Mouse (Mus musculus): ENCODE measurements around the gene Gm20388. TPM values are rescaled to one million over a fixed set of nuclear protein-coding genes. Genes with fewer than 3 reads are reported as not detected.
A peak's percentile ranks its signal among the peaks of the same experiment; 100 is the strongest.

Gene Gm20388
- polyA plus RNA-seq, 1 experiment = 18.7 TPM

GRCm38 (mm10) chr8:120884881-120885280 lies 974.2 kb downstream of the Gm20388 start:
- 51% methylated on average over 13 of the region's 13 CpGs for WGBS
- H3K27ac ChIP-seq (ENCODE audit: insufficient read depth, low read length) = no peak overlapping the region
- TF ChIP-seq CTCF (IDR thresholded peaks at IDR 0.05; ENCODE audit: borderline replicate concordance, insufficient read depth, low read depth, low read length) (no peak), POLR2A (IDR thresholded peaks at IDR 0.05; ENCODE audit: borderline replicate concordance, insufficient read depth, low read length) (no peak)
- peaks cover 7% of the 10 kb centered on the region; the same call in 1 of the 2 replicates for H3K27me3 ChIP-seq (ENCODE audit: control insufficient read depth, insufficient read depth, low read length)
- no peaks in the 10 kb centered on the region for H3K4me1 ChIP-seq (ENCODE audit: control insufficient read depth, insufficient read depth, low read length)
- no peak overlapping the region for H3K4me3 ChIP-seq (replicated peaks; ENCODE audit: insufficient read depth, low read depth, low read length)
- no peak for DNase-seq

GRCm38 (mm10) chr8:120887254-120887653 lies 976.6 kb downstream of the Gm20388 start:
- WGBS = 12% methylated on average over 10 of the region's 10 CpGs
- Histone ChIP-seq H3K4me3 (replicated peaks; ENCODE audit: insufficient read depth, low read depth, low read length) (no peak overlapping the region), H3K27ac (ENCODE audit: insufficient read depth, low read length) (no peak overlapping the region), H3K4me1 (ENCODE audit: control insufficient read depth, insufficient read depth, low read length) (no peaks in the 10 kb centered on the region), H3K27me3 (ENCODE audit: control insufficient read depth, insufficient read depth, low read length) (peaks cover 3% of the 10 kb centered on the region; the same call in 1 of the 2 replicates)
- 0 out of 2 replicates have a peak, but pooled peaks have one; percentile 4 for TF ChIP-seq CTCF (IDR thresholded peaks at IDR 0.05; ENCODE audit: borderline replicate concordance, insufficient read depth, low read depth, low read length)
- TF ChIP-seq POLR2A (IDR thresholded peaks at IDR 0.05; ENCODE audit: borderline replicate concordance, insufficient read depth, low read length) = no peak
- DNase-seq = no peak

- Histone ChIP-seq H3K4me3 (replicated peaks; ENCODE audit: insufficient read depth, low read depth, low read length) (no peak overlapping the region), H3K27me3 (ENCODE audit: control insufficient read depth, insufficient read depth, low read length) (peaks cover 3% of the 10 kb centered on the region; the same call in 1 of the 2 replicates), H3K27ac (ENCODE audit: insufficient read depth, low read length) (no peak overlapping the region), H3K4me1 (ENCODE audit: control insufficient read depth, insufficient read depth, low read length) (no peaks in the 10 kb centered on the region)
- WGBS = 47% methylated on average over 5 of the region's 5 CpGs
- TF ChIP-seq CTCF (IDR thresholded peaks at IDR 0.05; ENCODE audit: borderline replicate concordance, insufficient read depth, low read depth, low read length) = no peak
- TF ChIP-seq POLR2A (IDR thresholded peaks at IDR 0.05; ENCODE audit: borderline replicate concordance, insufficient read depth, low read length) = no peak
- DNase-seq = no peak
These were observed 977.4 kb downstream of the Gm20388 start for GRCm38 (mm10) chr8:120888005-120888404.

- Histone ChIP-seq H3K27ac (ENCODE audit: insufficient read depth, low read length) (no peak overlapping the region), H3K27me3 (ENCODE audit: control insufficient read depth, insufficient read depth, low read length) (peaks cover 5% of the 10 kb centered on the region; the same call in 1 of the 2 replicates), H3K4me3 (replicated peaks; ENCODE audit: insufficient read depth, low read depth, low read length) (no peak overlapping the region), H3K4me1 (ENCODE audit: control insufficient read depth, insufficient read depth, low read length) (no peaks in the 10 kb centered on the region)
- WGBS = 86% methylated on average over 4 of the region's 4 CpGs
- no peak for DNase-seq
- TF ChIP-seq POLR2A (IDR thresholded peaks at IDR 0.05; ENCODE audit: borderline replicate concordance, insufficient read depth, low read length) (no peak), CTCF (IDR thresholded peaks at IDR 0.05; ENCODE audit: borderline replicate concordance, insufficient read depth, low read depth, low read length) (no peak)
These were observed 978.5 kb downstream of the Gm20388 start for GRCm38 (mm10) chr8:120889189-120889588.

GRCm38 (mm10) chr8:120890068-120890467 lies 979.4 kb downstream of the Gm20388 start:
- Histone ChIP-seq H3K27ac (ENCODE audit: insufficient read depth, low read length) (no peak overlapping the region), H3K4me1 (ENCODE audit: control insufficient read depth, insufficient read depth, low read length) (no peaks in the 10 kb centered on the region), H3K4me3 (replicated peaks; ENCODE audit: insufficient read depth, low read depth, low read length) (no peak overlapping the region), H3K27me3 (ENCODE audit: control insufficient read depth, insufficient read depth, low read length) (peaks cover 5% of the 10 kb centered on the region; the same call in 1 of the 2 replicates)
- WGBS = 3% methylated on average over 11 of the region's 11 CpGs
- TF ChIP-seq POLR2A (IDR thresholded peaks at IDR 0.05; ENCODE audit: borderline replicate concordance, insufficient read depth, low read length) (no peak), CTCF (IDR thresholded peaks at IDR 0.05; ENCODE audit: borderline replicate concordance, insufficient read depth, low read depth, low read length) (no peak)
- DNase-seq = no peak

- no peak for TF ChIP-seq POLR2A (IDR thresholded peaks at IDR 0.05; ENCODE audit: borderline replicate concordance, insufficient read depth, low read length)
- TF ChIP-seq CTCF (IDR thresholded peaks at IDR 0.05; ENCODE audit: borderline replicate concordance, insufficient read depth, low read depth, low read length) = no peak
- peaks cover 2% of the 10 kb centered on the region; the same call in 1 of the 2 replicates for H3K27me3 ChIP-seq (ENCODE audit: control insufficient read depth, insufficient read depth, low read length)
- no peak overlapping the region for H3K4me3 ChIP-seq (replicated peaks; ENCODE audit: insufficient read depth, low read depth, low read length)
- no peak overlapping the region for H3K27ac ChIP-seq (ENCODE audit: insufficient read depth, low read length)
- 6% methylated on average over 4 of the region's 4 CpGs for WGBS
- H3K4me1 ChIP-seq (ENCODE audit: control insufficient read depth, insufficient read depth, low read length) = no peaks in the 10 kb centered on the region; the same call in 1 of the 2 replicates
- DNase-seq = no peak
These were observed 984.4 kb downstream of the Gm20388 start for GRCm38 (mm10) chr8:120895009-120895408.

GRCm38 (mm10) chr8:120895600-120895999 lies 985.0 kb downstream of the Gm20388 start:
- no peak overlapping the region for H3K27ac ChIP-seq (ENCODE audit: insufficient read depth, low read length)
- H3K27me3 ChIP-seq (ENCODE audit: control insufficient read depth, insufficient read depth, low read length) = peaks cover 2% of the 10 kb centered on the region; the same call in 1 of the 2 replicates
- no peak for DNase-seq
- H3K4me1 ChIP-seq (ENCODE audit: control insufficient read depth, insufficient read depth, low read length) = no peaks in the 10 kb centered on the region; the same call in 1 of the 2 replicates
- WGBS = 3% methylated on average over 13 of the region's 13 CpGs
- no peak overlapping the region for H3K4me3 ChIP-seq (replicated peaks; ENCODE audit: insufficient read depth, low read depth, low read length)
- TF ChIP-seq CTCF (IDR thresholded peaks at IDR 0.05; ENCODE audit: borderline replicate concordance, insufficient read depth, low read depth, low read length) (no peak), POLR2A (IDR thresholded peaks at IDR 0.05; ENCODE audit: borderline replicate concordance, insufficient read depth, low read length) (no peak)

- TF ChIP-seq CTCF (IDR thresholded peaks at IDR 0.05; ENCODE audit: borderline replicate concordance, insufficient read depth, low read depth, low read length) (no peak), POLR2A (IDR thresholded peaks at IDR 0.05; ENCODE audit: borderline replicate concordance, insufficient read depth, low read length) (no peak)
- H3K4me1 ChIP-seq (ENCODE audit: control insufficient read depth, insufficient read depth, low read length) = no peaks in the 10 kb centered on the region; the same call in 1 of the 2 replicates
- 27% methylated on average over 13 of the region's 13 CpGs for WGBS
- peaks cover 2% of the 10 kb centered on the region; the same call in 1 of the 2 replicates for H3K27me3 ChIP-seq (ENCODE audit: control insufficient read depth, insufficient read depth, low read length)
- DNase-seq = no peak
- no peak overlapping the region for H3K4me3 ChIP-seq (replicated peaks; ENCODE audit: insufficient read depth, low read depth, low read length)
- H3K27ac ChIP-seq (ENCODE audit: insufficient read depth, low read length) = no peak overlapping the region
These were observed 985.6 kb downstream of the Gm20388 start for GRCm38 (mm10) chr8:120896203-120896602.
